Mouse (Mus musculus): ENCODE measurements around the gene Hdac9.

DNA sequence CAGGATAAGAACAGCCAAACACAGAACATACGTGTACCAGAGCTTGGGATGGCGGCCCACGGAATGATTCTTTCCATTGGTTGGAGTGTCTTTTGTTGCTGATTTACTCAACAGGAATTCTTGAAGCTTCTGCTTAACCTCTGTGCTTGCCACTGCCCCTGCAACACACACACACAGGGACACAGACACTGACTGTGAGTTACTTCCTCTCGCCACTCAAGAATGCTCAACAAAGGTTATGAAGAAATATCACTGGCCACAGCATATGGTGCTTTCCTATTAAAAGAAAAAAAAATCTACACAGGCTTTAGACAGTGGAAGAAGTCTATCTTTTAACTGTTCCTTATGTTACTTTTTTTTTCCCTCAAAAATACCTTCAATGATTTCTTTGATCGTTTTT, 485.1 kb downstream of the Hdac9 start:
- TF ChIP-seq CTCF (IDR thresholded peaks at IDR 0.05; ENCODE audit: low read depth, low read length): no peak
- TF ChIP-seq POLR2A (IDR thresholded peaks at IDR 0.05; ENCODE audit: borderline replicate concordance, low read depth, low read length): no peak

Data from bone marrow macrophage, adult 2 months (primary cell).